10 mouse cellular contexts compared by ENCODE assay signal in the genomic region with DNA sequence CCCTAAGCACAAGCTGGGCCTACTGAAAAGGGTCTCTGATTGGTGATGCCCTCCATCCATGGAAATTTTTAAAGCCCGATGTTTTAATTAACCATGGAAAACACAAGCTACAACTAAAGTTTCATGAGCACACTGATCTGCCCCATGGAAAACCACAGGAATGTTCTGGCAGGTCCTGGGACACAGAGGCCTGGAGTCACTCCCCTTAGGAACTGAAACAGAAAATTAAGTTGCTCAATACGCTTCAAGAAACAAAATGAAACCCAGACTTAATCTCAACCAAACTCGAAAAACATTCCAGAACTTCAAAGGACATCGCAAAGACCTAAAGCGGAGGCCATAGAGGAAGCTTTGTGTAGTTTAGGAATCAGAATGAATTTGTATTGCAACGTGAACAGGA.
DNase-seq lines count a peak whose midpoint lies in the region; ATAC-seq and TF ChIP-seq lines count a peak whose summit lies in the region.
"Had no signal": no experiment of that assay in that cellular context is flagged by ENCODE, and none has a peak within 500 bp of the region (broad histone marks: within the 10 kb centered on the region; RNA-seq: fewer than 3 reads in every experiment).

No protein-coding gene starts in this region.

- no peaks in the 10 kb centered on the region for H3K27me3 ChIP-seq in embryonic facial prominence, embryonic 15.5 days
- H3K27me3 ChIP-seq in intestine, embryonic 15.5 days (replicated peaks), result no peaks in the 10 kb centered on the region
- no peaks in the 10 kb centered on the region for H3K27me3 ChIP-seq in intestine, postnatal 0 days (replicated peaks; ENCODE audit: control insufficient read depth, insufficient read depth, low read length)
- H3K27me3 ChIP-seq in forebrain, embryonic 16.5 days (replicated peaks; ENCODE audit: control insufficient read depth, insufficient read depth, low read length), result no peaks in the 10 kb centered on the region

- no peaks in the 10 kb centered on the region for H3K36me3 ChIP-seq in embryonic facial prominence, embryonic 15.5 days
- H3K36me3 ChIP-seq in intestine, embryonic 15.5 days, result no peaks in the 10 kb centered on the region
- no peaks in the 10 kb centered on the region for H3K36me3 ChIP-seq in intestine, postnatal 0 days (ENCODE audit: control insufficient read depth, insufficient read depth)
- no peaks in the 10 kb centered on the region for H3K36me3 ChIP-seq in forebrain, embryonic 16.5 days (ENCODE audit: control insufficient read depth, insufficient read depth)

- peak; percentile 96 for DNase-seq in heart, adult 11 months
- DNase-seq in heart, postnatal 4 days, result no peak
- DNase-seq in 3T3-L1 (ENCODE audit: low read depth, low spot score), result peak; percentile 96
- peak; percentile 59 to 76 for DNase-seq in lung, adult 18-20 months
- DNase-seq: cerebellum, adult 8-10 months; heart, postnatal 10 days had no signal

- 20% methylated on average over 6 of the region's 6 CpGs for WGBS in embryonic facial prominence, embryonic 15.5 days
- 84% methylated on average over 6 of the region's 6 CpGs for WGBS in intestine, embryonic 15.5 days
- whole genome bisulfite sequencing in intestine, postnatal 0 days, result 80% methylated on average over 6 of the region's 6 CpGs
- 44% methylated on average over 6 of the region's 6 CpGs for WGBS in forebrain, embryonic 16.5 days

- no peak overlapping the region for H3K9ac ChIP-seq in embryonic facial prominence, embryonic 15.5 days
- H3K9ac ChIP-seq in intestine, embryonic 15.5 days, result no peak overlapping the region
- H3K9ac ChIP-seq in intestine, postnatal 0 days (ENCODE audit: low read depth, low read length), result no peak overlapping the region
- H3K9ac ChIP-seq in forebrain, embryonic 16.5 days (replicated peaks; ENCODE audit: low read depth, low read length), result no peak overlapping the region

- H3K9me3 ChIP-seq in embryonic facial prominence, embryonic 15.5 days (replicated peaks), result no peaks in the 10 kb centered on the region
- no peaks in the 10 kb centered on the region for H3K9me3 ChIP-seq in intestine, embryonic 15.5 days
- H3K9me3 ChIP-seq in intestine, postnatal 0 days (ENCODE audit: control insufficient read depth), result no peaks in the 10 kb centered on the region
- no peaks in the 10 kb centered on the region for H3K9me3 ChIP-seq in forebrain, embryonic 16.5 days (ENCODE audit: control insufficient read depth, low read length)

- ATAC-seq in embryonic facial prominence, embryonic 15.5 days (ENCODE audit: insufficient number of reproducible peaks, low FRiP score, low TSS enrichment, low read depth), result peak; percentile 82
- ATAC-seq in intestine, embryonic 15.5 days, result no peak
- ATAC-seq in intestine, postnatal 0 days, result no peak
- no peak for ATAC-seq in forebrain, embryonic 16.5 days

- peak overlapping the region; percentile 26; the same call in 1 of the 2 replicates for H3K4me2 ChIP-seq in embryonic facial prominence, embryonic 15.5 days (replicated peaks)
- no peak overlapping the region for H3K4me2 ChIP-seq in intestine, embryonic 15.5 days (replicated peaks)
- H3K4me2 ChIP-seq in intestine, postnatal 0 days (replicated peaks; ENCODE audit: low read depth), result no peak overlapping the region
- H3K4me2 ChIP-seq in forebrain, embryonic 16.5 days (ENCODE audit: low read length), result no peak overlapping the region

- no peak overlapping the region for H3K4me3 ChIP-seq in embryonic facial prominence, embryonic 15.5 days (replicated peaks)
- no peak overlapping the region for H3K4me3 ChIP-seq in intestine, embryonic 15.5 days (replicated peaks)
- H3K4me3 ChIP-seq in intestine, postnatal 0 days (ENCODE audit: low read depth, low read length), result no peak overlapping the region
- no peak overlapping the region for H3K4me3 ChIP-seq in forebrain, embryonic 16.5 days (replicated peaks; ENCODE audit: low read length)

- H3K27ac ChIP-seq in embryonic facial prominence, embryonic 15.5 days (replicated peaks), result peak overlapping the region; percentile 87
- H3K27ac ChIP-seq in intestine, embryonic 15.5 days, result no peak overlapping the region
- H3K27ac ChIP-seq in intestine, postnatal 0 days (ENCODE audit: low read depth, low read length), result no peak overlapping the region
- no peak overlapping the region for H3K27ac ChIP-seq in forebrain, embryonic 16.5 days (ENCODE audit: low read length)

- H3K4me1 ChIP-seq in embryonic facial prominence, embryonic 15.5 days, result peaks cover 47% of the 10 kb centered on the region
- peaks cover 6% of the 10 kb centered on the region; the same call in 1 of the 2 replicates for H3K4me1 ChIP-seq in intestine, embryonic 15.5 days (replicated peaks)
- H3K4me1 ChIP-seq in intestine, postnatal 0 days (replicated peaks; ENCODE audit: control insufficient read depth, insufficient read depth, low read length), result no peaks in the 10 kb centered on the region
- H3K4me1 ChIP-seq in forebrain, embryonic 16.5 days (replicated peaks; ENCODE audit: control insufficient read depth, insufficient read depth, low read length), result peaks cover 10% of the 10 kb centered on the region

- TF ChIP-seq CTCF in intestine, postnatal 0 days (IDR thresholded peaks at IDR 0.05; ENCODE audit: low read depth), result no peak
